Mouse (Mus musculus): ENCODE measurements around the gene Efemp2. TPM values are rescaled to one million over a fixed set of nuclear protein-coding genes. Genes with fewer than 3 reads are reported as not detected.

Gene Efemp2
- total RNA-seq, 2 experiments from 2014 or later = 16.8 to 17.2 TPM

DNA sequence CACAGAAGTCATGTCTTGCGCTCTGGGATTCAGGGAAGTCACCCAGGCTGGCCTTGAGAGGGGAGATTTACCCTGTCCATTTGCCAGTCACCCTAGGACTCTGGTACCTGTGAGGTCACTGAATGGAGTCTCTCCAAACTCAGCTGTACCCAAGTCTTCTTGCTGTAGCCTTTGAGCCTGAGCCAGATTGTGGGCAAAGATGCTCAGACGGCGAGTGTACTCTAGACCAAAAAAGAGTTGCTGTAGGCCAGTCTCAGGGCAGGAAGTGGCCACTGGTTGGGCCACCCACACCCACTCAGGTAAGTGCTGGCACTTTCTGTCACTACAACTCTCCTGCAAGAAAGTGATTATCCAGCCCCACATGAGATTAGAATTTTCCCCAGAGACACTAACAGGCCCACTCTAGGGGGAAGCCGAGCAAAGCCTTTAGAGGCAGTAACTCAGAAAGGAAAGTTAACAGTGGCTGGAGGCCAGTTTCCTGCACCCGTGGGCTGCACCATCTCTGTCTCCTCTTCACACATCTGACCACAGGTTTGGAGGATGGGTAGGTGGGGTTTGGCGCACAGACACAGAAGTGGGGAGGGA lies 6.7 kb upstream of the Efemp2 start:
- no peak for TF ChIP-seq CTCF (IDR thresholded peaks at IDR 0.05)
- Histone ChIP-seq H3K4me3 (no peak overlapping the region), H3K27ac (no peak overlapping the region)
- DNase-seq (ENCODE audit: extremely low spot score in 1 of 2, low spot score in 2 of 2) = no peak
- intact Hi-C loops (cut with DNase I) = no loop called here

DNA sequence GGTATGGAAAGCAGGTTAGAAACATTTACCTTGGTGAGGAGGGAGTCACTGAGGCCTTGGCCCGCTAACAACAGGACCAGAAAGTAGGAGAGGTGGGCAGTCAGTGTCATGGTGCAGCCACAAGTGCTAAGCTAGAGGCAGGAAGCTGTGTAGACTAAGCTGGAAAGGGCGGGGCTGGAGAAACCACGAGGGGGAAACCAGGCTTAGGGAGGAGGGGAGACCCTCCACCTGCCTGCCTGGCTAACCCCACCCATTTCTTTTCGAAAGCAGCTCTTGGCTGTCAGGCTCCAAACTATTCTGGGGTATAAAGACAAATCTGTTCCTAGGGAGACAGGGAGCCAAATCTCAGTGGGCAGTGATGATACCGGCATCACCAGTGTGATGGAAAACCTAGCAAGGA lies 5.4 kb upstream of the Efemp2 start, which contains the start of gene Ctsw:
Ctsw (minus strand) TSS at position 134 of the 400 bp plus-strand sequence.
- TF ChIP-seq CTCF (IDR thresholded peaks at IDR 0.05) = no peak
- no peak for DNase-seq (ENCODE audit: extremely low spot score in 1 of 2, low spot score in 2 of 2)
- no peak within 1 kb of the TSS for H3K4me3 ChIP-seq
- no peak within 1 kb of the TSS for H3K27ac ChIP-seq
- intact Hi-C loops (cut with DNase I) = no loop called here

DNA sequence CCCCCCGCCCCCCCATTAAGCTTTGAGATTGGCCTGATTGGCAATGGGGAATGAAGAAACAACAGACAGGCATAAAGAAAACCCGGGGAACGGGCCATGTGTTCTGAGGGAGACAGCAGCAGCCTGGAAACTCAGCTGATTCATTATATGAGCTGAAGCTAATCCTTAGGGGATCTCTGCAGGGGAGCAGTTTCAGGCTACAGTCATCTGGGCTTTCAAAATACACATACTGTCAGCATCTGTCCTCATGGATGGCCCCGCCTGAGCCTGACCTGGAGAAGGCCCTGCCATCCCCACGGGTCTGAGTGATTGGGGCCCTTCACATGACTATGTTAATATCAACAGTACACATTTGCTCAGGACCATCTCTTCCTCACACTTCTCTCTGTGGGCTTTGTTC lies 1.9 kb upstream of the Efemp2 start:
- no peak overlapping the region for H3K4me3 ChIP-seq
- TF ChIP-seq CTCF (IDR thresholded peaks at IDR 0.05) = no peak
- H3K27ac ChIP-seq = no peak overlapping the region
- DNase-seq (ENCODE audit: extremely low spot score in 1 of 2, low spot score in 2 of 2) = no peak
- intact Hi-C loops (cut with DNase I) = no loop called here

DNA sequence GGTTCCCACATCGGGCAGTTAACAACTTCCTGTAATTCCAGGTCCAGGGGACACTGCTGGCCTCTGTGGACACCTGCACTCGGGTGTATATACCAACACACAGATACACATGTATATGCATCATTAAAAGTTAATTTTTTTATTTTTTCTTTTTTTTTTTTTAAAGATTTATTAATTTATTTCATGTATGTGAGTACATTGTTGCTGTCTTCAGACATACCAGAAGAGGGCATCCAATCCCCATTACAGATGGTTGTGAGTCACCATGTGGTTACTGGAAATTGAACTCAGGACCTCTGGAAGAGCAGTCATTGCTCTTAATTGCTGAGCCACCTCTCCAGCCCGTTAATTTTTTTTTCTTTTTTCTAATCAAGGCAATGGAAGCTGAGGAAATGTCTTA lies 897 bp upstream of the Efemp2 start:
- no peak overlapping the region for H3K27ac ChIP-seq
- no peak overlapping the region for H3K4me3 ChIP-seq
- TF ChIP-seq CTCF (IDR thresholded peaks at IDR 0.05) = peak; percentile 40
- intact Hi-C loops (cut with DNase I) = no loop called here
- DNase-seq (ENCODE audit: extremely low spot score in 1 of 2, low spot score in 2 of 2) = no peak

DNA sequence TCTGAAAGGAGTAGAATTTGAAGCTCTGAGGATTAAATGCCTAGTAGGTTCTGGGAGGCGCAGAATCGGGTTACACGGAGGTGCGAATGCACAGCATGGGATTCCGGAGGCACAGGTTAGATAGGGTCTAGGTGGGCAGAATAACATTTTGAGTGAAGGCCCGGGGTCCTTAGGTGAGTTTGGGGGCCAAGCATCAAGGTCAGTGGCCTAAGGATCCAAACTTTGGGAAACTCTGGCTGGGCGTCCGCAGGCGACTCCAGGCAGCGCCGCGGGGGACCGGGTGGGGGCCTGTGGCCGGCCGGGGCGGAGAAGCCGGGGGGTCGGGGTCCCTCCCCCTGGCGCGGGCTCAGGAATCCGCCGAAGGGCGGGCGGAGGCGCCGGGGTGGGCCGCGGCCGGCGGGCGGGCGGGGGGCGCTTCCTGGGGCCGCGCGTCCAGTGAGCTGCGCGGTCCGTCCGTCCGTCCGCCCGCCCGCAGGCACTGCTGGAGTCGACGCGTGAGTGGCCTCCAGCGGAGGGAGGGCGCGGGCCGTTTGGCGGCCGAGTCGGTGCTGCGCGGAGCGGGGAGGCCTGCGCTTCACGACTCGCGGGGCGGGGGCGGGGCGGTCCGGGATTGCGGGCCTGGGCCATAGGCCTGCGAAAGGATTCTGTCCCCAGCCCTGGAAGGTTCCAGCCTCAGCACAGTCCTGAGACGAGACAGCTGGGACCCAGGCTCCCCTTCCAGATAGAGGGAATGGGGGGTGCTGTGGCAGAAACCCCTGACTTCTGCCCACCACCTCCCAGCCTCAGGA lies 721 bp downstream of the Efemp2 start:
- Histone ChIP-seq H3K4me3 (peak overlapping the region; percentile 53), H3K27ac (peak overlapping the region; percentile 63)
- no peak for TF ChIP-seq CTCF (IDR thresholded peaks at IDR 0.05)
- intact Hi-C loops (cut with DNase I) = no loop called here
- no peak for DNase-seq (ENCODE audit: extremely low spot score in 1 of 2, low spot score in 2 of 2)

DNA sequence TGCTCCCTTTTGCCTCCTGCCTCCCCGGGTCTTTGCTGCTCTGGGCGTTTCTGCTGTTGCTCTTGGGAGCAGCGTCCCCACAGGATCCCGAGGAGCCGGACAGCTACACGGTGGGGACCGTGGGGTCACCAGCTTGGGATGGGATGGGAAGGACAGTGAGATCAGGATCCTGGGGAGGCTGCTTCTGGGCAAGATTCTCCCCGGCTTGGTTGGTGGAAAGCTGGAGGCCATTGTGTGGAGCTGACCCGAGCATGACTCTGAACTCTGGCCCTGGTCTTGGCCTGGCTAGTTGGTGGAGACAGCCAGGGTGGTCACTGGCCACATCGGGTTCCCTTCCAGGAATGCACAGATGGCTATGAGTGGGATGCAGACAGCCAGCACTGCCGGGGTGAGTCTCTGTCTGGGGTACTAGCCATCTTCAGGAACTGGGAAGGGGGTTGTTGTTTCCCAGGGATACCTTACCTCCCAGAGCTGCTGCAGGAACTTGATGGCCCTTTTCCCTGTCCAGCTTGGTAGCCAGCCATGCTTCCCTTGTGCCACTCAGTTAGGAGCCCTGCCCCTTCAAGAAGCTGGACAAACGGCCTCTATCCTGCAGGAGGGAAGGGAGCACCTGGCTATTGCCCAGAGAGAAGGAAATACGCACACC lies 1.4 kb downstream of the Efemp2 start:
- Histone ChIP-seq H3K4me3 (peak overlapping the region; percentile 53), H3K27ac (peak overlapping the region; percentile 55)
- no peak for DNase-seq (ENCODE audit: extremely low spot score in 1 of 2, low spot score in 2 of 2)
- no peak for TF ChIP-seq CTCF (IDR thresholded peaks at IDR 0.05)
- intact Hi-C loops (cut with DNase I) = no loop called here

DNA sequence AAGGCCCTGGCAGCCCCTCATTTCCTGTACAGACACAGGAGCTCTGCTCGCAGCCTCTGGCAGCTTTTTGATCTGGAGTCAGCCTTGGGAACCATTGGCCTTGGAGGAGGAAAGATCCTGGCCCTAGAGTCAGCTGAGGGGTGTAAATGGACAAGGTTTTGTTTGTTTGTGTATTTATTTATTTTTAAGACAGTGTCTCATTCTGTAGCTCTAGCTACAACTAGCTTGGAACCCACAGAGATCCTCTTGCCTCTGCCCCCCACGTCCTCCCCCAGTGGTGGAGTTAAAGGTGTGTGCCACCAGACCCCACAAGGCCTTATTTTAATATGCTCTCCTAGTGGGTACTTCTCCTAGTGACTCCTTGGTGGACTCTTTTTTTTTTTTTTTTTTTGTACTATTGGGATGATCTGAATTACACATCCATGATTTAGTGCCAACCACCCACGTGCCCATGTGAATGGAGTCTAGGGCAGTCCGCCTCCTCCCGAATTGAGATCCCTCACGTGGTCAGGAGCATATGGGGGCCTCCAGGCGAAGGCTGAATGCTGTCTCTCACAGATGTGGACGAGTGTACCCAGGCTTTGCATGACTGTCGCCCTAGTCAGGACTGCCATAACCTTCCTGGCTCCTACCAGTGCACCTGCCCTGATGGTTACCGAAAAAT lies 3.4 kb downstream of the Efemp2 start:
- intact Hi-C loops (cut with DNase I) = no loop called here
- DNase-seq (ENCODE audit: extremely low spot score in 1 of 2, low spot score in 2 of 2) = peak in 1 of 2 experiments; percentile 51
- TF ChIP-seq CTCF (IDR thresholded peaks at IDR 0.05) = no peak
- H3K4me3 ChIP-seq = no peak overlapping the region
- H3K27ac ChIP-seq = no peak overlapping the region

DNA sequence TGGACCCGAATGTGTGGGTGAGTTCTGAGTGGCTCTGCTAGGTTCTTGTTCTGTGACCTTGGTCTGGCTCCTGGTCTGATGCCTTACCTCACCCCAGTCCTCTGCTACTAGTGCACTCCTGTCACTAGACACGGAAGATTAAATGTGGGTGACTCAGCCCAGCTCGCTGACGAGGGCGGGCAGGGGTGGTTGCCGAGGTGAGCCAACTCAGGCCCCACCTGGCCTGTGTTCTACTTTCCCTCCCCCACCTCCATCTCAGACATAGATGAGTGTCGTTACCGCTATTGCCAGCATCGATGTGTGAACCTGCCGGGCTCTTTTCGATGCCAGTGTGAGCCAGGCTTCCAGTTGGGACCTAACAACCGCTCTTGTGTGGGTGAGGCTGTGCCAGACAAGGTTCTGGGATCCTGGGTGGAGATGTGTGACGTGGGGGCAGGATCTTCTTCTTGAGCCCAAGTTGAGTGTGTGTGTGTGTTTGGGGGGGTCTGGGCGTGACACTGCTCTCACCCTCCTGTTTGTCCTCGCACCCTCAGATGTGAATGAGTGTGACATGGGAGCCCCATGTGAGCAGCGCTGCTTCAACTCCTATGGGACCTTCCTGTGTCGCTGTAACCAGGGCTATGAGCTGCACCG lies 4.0 kb downstream of the Efemp2 start:
- TF ChIP-seq CTCF (IDR thresholded peaks at IDR 0.05) = no peak
- Histone ChIP-seq H3K4me3 (no peak overlapping the region), H3K27ac (no peak overlapping the region)
- intact Hi-C loops (cut with DNase I) = no loop called here
- no peak for DNase-seq (ENCODE audit: extremely low spot score in 1 of 2, low spot score in 2 of 2)

DNA sequence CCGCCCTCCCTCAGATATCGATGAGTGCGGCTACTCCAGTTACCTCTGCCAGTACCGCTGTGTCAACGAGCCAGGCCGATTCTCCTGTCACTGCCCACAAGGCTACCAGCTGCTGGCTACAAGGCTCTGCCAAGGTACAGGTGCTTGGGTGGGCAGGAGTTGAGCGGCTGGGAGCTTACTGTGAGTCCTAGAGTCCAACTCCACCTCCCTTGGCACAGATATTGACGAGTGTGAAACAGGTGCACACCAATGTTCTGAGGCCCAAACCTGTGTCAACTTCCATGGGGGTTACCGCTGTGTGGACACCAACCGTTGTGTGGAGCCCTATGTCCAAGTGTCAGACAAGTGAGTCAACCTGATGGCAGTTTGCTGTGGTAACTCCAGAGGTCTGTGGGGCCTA lies 6.3 kb downstream of the Efemp2 start:
- intact Hi-C loops (cut with DNase I) = no loop called here
- Histone ChIP-seq H3K27ac (no peak overlapping the region), H3K4me3 (no peak overlapping the region)
- no peak for DNase-seq (ENCODE audit: extremely low spot score in 1 of 2, low spot score in 2 of 2)
- TF ChIP-seq CTCF (IDR thresholded peaks at IDR 0.05) = no peak

DNA sequence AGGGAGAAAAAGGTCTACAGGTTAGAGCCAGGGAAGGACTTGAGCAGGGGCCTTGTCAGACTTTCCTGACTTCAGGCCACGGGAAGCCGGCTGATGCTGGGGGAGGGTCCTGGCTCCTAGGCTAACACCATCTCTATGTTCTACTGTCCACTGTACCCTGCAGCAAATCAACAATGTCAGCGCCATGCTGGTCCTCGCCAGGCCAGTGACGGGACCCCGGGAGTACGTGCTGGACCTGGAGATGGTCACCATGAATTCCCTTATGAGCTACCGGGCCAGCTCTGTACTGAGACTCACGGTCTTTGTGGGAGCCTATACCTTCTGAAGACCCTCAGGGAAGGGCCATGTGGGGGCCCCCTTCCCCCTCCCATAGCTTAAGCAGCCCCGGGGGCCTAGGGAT lies 7.6 kb downstream of the Efemp2 start:
- no peak overlapping the region for H3K27ac ChIP-seq
- TF ChIP-seq CTCF (IDR thresholded peaks at IDR 0.05) = no peak
- no peak overlapping the region for H3K4me3 ChIP-seq
- intact Hi-C loops (cut with DNase I) = no loop called here
- DNase-seq (ENCODE audit: extremely low spot score in 1 of 2, low spot score in 2 of 2) = no peak
